Mouse (Mus musculus): ENCODE measurements at regions not wholly inside any gene's neighbourhood (a gene's known extent, or its start where the extent isn't known, plus 50 kb on each side); places are given as distances from the start of the nearest gene placed in this dataset.

DNA sequence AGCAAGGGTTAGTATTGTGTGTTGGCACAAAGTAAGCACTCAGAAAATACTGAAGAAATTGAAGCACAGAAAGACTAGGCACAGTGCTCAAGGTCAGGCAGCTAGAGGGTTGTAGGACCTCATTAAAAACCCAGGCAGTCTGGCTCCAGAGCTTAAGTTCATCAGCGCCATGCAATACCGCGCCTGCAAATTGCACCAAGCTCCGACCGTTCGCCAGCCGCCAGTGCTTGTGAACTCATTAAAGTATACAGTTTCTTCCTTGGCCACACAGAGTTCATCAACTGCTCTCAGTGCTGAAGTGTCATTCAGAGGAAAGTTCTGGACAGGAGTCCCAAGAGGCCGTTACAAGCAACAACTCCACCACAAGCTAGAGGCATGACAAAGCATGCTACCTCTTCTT, 397.5 kb downstream of the Lmo4 start:
- no peak for DNase-seq (ENCODE audit: low read depth, low spot score)

DNA sequence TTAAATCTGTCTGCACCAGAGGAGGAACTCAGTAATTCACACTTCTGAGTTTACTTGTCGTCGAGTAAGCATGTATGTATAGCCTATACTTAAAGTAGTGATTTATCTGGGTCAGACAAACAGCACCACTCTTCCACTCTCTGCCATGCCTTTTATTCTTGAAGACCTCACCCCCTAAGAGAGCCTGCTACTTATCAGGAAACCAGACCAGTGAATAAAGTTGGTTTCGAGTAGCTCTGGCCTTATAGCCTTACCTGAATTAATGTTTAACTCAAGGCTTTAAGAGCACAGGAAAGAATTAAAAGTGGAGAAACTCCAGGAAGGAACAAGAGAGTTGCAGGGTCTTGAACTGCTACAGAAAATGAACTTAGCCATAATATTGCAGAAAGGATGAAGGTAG, 398.1 kb downstream of the Lmo4 start:
- no peak for DNase-seq (ENCODE audit: low read depth, low spot score)

DNA sequence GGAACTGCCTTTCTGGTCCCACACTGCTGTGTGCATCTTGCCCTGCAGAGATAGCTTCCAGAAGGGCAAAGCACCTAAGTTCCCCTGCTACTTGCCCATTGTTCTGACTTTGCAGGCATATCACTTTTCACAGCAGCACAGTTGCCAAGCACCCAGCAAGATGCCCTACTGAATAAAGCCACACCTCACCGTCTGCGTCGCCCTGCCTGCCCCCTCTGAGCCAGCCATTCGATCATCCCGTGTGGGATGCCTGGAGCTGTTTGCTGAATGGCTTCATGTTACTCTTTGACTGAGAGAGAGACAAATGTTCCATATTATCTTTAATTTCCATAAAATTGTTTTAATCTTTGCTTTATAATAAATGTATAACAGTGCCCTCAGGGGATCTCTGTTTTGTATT, 407.2 kb downstream of the Lmo4 start:
- DNase-seq (ENCODE audit: low read depth, low spot score) = no peak

DNA sequence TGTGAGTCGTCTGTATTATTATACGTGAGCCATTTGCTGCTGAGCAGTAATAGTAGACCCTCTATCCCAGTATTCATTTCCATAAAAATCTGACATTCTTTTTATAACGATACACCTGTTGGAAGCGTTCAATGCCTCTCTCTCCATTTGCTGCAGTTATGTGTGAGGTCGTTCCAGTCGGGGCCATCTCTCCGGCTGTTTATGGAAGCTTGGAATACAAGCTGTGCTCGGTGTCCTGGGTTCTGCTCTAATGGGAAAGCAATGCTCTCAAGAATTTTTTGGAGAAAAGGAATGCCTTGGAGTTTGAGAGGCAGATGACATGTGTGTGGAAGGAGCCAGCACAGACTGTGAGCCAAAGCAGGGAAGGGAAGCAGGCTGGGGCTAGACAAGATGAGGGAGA, 414.1 kb downstream of the Lmo4 start:
- DNase-seq (ENCODE audit: low read depth, low spot score) = no peak

DNA sequence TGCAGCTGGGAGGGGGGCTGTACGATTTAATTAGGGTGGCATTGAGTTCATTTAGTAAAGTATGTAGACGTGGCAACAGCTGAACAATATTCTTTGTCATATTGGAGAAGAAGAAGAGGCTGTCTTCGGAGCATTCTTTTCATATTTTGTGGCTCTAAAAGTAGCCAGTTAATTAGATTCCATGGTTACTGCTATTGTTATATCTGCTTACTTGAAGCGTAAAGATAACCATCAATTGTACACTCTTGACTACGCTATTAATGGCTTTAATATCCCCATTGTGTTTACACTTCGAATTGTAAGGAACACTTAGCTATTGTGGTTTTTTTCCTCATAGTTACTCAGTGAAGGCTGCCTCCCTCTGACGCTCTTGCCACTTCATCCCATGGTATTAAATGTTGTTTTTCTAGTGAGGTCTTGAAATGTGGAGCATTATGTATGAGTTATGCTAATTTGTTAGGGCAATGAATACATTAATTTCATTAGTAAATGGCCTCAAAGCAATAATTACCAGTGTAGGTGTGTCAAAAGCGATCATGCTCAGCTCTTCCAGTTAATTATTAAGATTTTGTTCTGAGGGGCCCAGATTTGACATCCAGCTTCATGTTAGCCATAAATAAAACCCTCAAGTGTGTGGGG, 415.0 kb downstream of the Lmo4 start:
- no peak for DNase-seq (ENCODE audit: low read depth, low spot score)

DNA sequence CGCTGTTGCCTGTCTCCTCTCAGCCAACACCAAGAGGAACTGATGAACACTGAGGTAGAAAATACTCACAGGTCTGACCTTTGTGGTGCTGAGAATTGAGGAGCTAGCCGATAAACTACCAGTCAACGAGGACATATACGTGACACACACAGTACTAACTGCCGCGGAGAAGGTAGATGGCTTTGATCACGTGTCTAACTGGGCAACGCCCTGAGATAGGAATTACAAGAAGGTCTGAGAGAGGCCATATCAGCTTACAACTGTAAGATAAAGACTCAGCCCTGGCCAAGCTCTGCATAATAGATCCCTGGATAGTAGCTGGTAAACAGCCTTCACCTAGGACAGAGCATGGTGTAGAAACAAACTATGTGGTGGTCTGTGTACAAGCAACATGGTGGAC, 418.1 kb downstream of the Lmo4 start:
- no peak for DNase-seq (ENCODE audit: low read depth, low spot score)

DNA sequence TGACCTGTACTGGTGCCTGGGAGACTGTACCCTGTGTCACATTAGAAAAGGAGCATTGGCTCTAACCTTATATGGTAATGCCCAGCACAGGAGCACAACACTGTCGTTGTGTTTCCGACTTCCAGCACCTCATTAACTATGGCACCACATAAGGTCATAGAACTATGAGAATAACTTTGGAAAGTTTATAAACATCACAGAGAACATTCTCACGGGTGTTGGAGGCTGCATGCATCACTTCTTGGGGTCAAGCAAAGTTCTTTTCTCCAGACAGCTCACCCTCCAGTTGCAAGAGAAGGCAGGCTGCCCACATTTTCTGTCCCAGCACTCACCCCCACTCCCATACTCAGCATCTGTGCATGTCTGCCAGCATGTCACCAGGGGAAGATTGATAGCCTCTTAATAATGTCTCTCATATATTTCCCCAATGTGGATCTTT, 420.6 kb downstream of the Lmo4 start:
- no peak for DNase-seq (ENCODE audit: low read depth, low spot score)

DNA sequence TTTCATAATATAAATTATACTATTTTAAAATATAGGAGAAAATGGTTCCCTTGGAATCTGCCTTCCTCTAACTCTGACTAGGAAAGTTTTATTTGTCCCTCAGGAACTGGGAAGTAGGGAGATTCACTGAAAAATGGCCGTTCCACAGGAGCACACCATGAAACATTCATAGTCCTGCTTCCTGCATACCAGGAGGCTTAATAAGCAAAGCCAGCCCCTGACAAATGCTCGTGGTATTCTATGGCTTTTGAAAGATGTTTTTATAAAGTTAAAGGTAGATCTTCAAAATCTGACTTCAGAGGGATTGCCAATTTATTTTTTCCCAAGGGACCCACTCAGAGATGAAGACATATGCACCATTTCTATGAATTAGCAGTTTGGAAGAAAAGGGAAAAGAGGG, 426.9 kb downstream of the Lmo4 start:
- DNase-seq (ENCODE audit: low read depth, low spot score) = no peak

DNA sequence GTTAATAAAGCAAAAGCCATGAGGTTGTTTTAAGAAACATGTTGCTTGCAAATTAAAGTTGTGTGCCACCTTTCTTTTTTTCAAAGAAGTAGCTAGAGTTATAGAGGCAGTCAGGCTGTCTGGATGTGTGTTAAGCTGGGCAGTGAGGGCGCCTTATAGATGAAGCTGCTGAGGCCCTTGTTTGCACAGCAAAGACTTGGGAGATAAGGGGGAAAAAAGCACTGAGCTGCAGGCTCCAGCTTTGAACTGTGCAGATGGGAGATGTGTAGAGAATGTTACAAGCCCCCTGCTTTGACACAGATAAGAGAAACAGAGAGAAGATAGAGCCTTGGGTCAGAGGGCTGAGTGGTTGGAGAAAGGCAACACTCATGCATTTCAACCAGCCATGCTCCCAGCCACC, 445.7 kb downstream of the Lmo4 start:
- no peak for DNase-seq (ENCODE audit: low read depth, low spot score)

DNA sequence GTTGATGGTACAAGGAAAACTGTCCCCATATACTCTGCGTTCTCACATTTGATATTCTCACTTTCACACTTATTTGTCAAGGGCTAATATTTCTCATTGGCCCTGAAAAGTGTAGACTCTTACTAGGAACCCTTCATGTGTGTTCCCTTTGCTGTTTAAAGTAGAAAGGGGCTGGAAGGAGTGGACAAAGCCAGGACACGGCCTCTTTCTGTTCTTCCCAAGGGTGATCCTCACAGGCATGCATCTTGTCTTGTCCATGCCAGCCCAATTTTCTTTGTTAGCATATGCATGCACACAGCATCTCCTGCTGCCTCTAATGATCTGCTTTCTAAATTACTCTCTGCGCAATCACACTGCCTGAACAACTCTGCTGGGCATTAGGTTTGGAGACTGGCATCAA, 451.8 kb downstream of the Lmo4 start:
- no peak for DNase-seq (ENCODE audit: low read depth, low spot score)

DNA sequence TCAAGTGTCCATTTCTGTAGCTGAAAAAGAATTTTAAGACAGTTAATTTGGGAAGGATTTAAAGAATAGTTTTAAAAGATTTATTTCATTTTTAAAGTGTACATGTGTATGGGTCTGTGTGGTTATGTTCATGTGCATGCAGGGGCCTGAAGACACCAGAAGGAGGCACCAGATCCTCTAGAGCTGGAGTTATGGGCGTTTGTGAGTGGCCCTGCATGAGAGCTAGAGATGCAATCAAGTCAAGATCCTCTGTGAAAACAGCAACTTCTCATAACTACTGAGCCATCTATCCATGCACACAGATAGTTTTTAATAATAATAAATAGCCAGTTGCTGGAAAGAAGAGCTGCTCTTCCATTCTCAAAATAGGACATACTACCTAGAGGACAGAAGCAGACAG, 452.4 kb downstream of the Lmo4 start:
- no peak for DNase-seq (ENCODE audit: low read depth, low spot score)

DNA sequence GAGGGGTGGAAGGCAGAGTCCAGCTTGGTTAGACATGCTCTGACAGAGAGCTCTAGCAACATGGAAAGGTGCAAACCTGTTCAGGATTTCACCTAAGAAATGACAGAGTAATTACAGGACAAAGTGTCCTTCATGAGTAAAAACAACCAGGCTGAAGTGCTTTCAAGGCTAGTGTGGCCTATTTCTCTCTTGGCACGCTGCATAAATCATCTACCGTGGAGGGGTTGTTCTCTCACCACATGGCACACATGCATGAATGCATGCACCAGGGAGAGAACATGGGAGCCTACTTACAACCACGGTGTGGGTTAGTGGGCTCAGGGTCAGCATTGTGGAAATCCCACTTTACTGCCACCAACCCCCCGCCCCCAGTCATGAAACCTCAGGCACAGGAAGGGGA, 454.9 kb downstream of the Lmo4 start:
- DNase-seq (ENCODE audit: low read depth, low spot score) = no peak

DNA sequence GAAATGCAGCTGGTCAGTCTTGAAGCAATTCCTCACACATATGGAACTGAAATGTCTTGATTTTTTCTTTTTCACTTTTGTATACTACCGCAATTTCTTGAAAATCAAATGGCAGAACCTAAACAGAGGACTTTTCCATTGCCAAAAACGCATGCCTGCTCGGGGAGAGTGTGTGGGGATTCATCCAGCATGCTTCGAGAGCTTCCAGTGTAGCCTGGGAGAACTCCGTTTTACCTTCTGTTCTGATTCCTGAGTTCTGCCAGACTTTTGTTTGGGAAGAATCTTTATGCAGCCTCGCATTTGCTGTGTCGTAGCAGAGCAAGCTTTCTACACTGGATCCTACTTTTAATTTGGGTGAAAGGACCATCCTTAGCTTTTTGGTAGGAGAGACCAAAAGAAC, 461.4 kb downstream of the Lmo4 start:
- no peak for DNase-seq (ENCODE audit: low read depth, low spot score)

DNA sequence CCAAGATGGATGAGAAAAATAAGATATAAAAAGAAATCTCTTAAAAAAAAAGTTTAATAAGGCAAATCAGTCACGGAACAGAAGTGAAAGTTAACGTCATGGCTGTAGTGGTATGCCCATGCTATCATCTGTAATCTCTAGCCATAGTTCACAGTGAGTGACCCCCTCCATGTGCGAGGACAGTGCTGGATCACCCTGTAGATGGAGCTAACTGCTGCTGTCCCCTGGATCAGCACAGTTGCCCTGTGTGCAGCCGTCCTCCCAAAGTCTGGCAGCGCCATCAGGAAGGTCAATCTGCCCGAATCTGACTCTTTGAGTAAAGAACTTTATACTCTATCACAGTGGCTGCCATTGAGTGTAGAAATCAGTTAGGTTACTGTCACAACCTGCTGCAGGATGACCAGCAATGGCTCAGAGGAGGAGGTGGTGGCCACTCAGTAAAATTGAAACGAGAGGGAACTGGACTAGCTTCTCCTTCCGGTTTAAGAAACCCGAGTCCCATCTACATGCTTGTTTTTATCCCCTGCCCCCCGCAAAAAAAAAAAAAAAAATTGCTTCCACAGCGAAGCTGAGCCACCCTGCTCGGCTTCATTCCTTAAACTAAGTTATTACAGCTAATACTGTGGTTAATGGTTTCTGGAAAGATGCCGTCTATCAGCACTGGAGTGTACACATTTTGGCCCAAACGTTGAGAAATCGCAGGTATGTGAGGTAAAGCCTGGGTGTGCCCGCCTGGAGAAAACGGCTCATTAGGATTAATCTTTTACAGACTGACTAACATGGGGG, 462.0 kb downstream of the Lmo4 start:
- no peak for DNase-seq (ENCODE audit: low read depth, low spot score)

DNA sequence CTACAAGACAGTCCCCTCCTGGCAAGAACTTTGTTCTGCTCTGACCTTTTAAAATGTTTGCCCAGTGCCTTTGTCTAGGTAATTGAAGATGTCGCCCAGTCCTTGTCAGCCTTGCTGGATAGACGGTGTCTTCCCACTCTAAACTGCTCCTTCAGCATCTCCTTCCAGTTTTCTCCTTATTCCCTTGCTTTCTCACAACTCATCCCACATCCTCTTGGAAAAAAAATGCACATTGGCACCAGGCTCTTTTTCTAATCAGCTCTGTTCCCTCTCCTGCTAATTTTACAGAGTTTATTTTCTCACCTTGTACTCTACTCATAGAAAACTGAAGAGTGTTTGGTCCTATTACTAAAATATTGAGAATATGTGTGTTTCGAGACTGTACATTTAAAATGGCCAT, 466.3 kb downstream of the Lmo4 start:
- DNase-seq (ENCODE audit: low read depth, low spot score) = no peak

DNA sequence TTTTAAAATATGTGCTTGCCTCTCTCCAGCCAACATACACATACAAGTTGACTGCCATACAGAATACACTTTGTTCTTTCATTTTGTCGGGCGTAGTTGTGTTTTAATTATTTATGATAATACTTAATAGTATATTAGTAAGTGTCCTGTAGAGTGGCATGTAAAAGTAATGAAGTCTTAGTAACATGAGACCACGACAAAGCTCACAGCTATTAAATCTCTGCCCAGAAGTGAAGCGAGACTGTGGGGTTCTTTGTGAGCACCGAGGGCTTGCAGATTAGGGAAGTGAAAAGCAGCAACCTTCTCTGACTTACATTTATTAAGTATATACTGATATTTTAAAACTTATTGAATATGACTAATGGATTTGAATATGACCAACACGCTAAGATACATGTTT, 467.2 kb downstream of the Lmo4 start:
- DNase-seq (ENCODE audit: low read depth, low spot score) = no peak

DNA sequence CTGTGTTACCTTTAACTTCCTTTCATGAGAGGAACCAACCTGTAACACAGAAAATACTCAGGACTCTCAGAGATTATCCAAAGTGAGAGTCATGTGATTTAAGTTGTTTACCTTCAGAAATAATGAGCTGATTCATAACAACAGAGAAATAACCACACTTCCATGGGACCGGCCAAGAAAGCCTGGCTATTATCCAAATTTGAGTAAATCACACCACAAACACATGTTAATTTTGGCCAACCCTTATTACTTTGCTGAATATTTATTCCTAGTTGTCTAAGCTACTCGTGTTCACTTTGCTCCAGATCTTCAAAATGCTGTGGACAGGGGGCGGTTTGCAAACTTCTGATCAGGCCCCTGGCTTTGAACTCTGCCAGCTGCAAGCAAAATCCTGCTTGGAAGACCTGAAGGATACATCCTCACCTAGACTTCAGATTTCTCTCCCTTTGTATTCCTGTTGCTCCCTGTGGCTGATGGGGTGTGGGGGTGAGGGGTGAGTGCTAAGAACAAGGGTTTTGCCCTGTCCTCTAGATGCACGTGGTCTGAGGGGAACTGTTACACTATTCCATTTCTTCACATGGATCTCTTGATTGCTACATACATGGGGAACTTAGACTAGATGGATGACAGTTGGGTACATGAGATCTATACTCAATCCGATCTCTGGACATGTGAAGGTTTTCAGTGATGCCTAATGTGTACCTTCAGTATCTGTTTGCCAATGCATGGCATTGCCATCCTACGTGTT, 468.2 kb downstream of the Lmo4 start:
- no peak for DNase-seq (ENCODE audit: low read depth, low spot score)

DNA sequence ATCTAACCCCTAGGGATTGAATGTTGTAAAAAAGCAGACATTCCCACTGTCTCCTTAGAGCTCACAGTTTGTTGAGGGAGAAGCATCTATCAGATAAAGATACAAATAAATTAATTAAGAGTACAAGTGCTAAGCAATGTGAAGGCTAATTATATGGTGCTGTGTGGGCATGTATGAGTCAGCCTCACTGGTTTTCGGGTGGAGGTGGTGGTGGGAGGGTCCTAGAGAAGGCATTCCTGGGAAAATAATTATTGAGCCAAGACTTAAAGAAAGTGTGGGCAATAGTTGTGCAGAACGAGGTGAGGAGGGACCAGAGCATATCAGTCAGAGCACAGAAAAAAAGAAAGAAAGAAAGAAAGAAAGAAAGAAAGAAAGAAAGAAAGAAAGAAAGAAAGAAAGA, 470.2 kb downstream of the Lmo4 start:
- DNase-seq (ENCODE audit: low read depth, low spot score) = no peak

DNA sequence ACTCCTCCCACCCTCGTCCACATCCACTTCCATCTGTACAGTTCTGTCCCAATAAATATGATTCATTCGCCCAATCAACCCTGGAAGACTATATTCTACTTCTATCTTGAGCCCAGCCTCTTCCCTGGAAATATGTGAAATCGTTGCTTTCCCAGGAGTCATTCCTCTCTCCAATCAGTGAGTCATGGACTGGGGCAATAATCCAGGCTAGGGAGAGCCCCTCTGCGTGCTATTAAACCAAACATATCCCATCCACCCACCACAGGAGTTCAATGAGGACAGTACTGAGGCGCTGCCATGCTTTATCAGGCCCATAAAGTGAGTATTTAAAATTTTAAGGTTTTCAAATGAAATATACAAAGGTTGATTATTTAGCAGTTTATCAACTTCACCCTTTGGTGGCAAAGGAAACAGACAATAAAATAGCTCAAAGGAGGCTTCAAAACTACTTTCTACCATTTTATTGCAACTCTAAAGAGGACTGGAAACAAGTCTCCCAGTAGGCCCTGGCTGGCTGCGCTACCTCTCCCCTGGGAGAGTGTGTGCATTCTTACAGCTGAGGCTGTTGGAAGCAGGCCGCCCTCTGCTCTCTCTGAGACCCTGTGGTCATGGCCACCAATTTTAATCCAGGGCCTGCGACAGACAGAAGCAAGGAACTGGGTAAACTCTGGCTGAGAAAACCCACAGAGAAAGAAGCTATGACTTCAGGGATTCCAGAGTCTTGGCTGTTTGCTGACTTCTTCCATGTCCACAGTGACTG, 471.9 kb downstream of the Lmo4 start:
- DNase-seq (ENCODE audit: low read depth, low spot score) = no peak

DNA sequence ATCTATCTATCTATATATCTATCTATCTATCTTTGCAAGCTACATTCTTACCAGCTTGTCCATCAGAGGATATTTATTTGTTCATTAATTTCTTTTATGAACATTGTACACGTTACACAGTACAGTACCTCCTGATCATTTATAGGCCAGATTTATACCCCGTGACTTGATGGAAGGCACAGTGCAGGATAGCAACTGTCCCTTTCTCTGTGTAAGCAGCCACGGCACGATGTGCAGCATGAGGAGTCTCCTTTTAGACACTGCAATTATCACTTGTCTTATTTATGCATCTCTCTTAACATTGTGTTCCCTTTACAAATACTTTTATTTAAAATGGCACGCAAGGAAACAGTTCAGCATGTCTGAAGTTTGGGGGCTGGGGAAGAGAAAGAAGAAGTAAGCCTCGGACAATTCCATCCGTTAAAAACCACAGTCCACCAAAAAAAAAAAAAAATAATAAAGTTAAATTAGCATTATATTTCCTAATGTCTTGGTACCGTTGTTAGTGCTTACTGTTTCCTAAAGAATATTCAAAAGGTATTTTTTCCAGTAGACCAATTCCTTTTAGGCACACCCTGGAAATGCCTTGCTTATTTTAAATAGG, 475.4 kb downstream of the Lmo4 start:
- DNase-seq (ENCODE audit: low read depth, low spot score) = no peak

DNA sequence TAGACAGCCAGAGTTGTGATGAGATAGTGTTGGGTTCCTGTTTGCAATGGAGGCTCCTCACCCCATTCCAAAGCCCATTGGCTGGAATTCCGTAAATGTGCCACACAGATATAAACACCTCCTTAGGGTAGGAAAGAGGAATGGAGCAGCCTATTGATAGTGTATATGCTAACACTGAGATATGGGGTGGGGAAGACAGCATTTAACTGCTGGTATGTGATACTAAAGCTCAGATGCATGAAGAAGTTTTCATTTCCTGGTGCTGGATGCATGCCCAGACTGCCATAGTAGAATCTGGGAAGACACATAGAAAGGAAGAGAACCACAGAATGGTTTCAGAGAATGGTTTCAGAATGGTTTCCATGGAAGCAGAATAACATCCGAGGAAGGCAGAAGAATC, 482.4 kb downstream of the Lmo4 start:
- DNase-seq (ENCODE audit: low read depth, low spot score) = no peak

DNA sequence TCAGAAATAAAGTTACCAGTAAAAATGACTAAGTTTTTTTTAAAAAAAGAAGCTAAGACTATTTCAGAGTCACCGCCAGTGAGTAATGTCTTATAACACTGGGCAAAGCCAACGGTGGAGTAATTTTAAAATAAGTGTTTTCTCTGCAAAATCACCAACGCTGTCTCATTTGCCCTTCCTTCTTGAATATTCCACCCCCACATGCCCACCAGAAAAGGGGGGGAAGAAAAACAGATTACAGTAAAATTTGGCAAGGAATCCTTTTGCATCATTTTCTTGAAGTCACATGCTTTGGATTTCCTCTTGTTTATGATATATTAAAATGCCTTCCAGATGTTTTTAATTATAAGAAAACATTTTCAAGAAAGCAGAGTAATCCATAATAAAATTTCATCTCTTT, 482.9 kb downstream of the Lmo4 start:
- DNase-seq (ENCODE audit: low read depth, low spot score) = no peak

All from telencephalon, adult 2 months (tissue).